Mouse (Mus musculus): ENCODE results near the gene Lhx8. TPM values are rescaled to one million over a fixed set of nuclear protein-coding genes. Genes with fewer than 3 reads are reported as not detected.

The Lhx8 gene
- total and polyA plus RNA-seq, 3 experiments = not detected

GRCm38 (mm10) chr3:154372688-154373087 lies 42.2 kb upstream of the Lhx8 start:
- Histone ChIP-seq H3K9me3 (replicated peaks; ENCODE audit: low read length) (peaks cover 3% of the 10 kb centered on the region), H3K9ac (ENCODE audit: insufficient read depth, low read depth) (no peak overlapping the region), H3K4me1 (ENCODE audit: control insufficient read depth in 1 of 2, insufficient read depth in 2 of 2) (0 out of 4 replicates have a peak, but pooled peaks cover 0 to 2% of the 10 kb centered on the region in 2 experiments), H3K4me3 (replicated peaks in 1 of 3; ENCODE audit: low read depth in 2 of 3, low read length in 2 of 3, poor library complexity in 1 of 3) (no peak overlapping the region), H3K4me2 (ENCODE audit: insufficient read depth, low read depth, poor library complexity, severe bottlenecking) (no peak overlapping the region), H3K27me3 (replicated peaks) (no peaks in the 10 kb centered on the region), H3K79me2 (replicated peaks; ENCODE audit: control insufficient read depth, extremely low read depth, insufficient read depth, poor library complexity, severe bottlenecking) (no peaks in the 10 kb centered on the region), H3K36me3 (replicated peaks in 1 of 2; ENCODE audit: control insufficient read depth in 1 of 2, insufficient read depth in 1 of 2, low read length in 1 of 2) (no peaks in the 10 kb centered on the region), H3K27ac (ENCODE audit: insufficient read depth, low read depth) (no peak overlapping the region)
- TF ChIP-seq SMC3 (IDR thresholded peaks at IDR 0.05; ENCODE audit: low read depth, low read length) (no peak), NELFE (IDR thresholded peaks at IDR 0.05; ENCODE audit: low read depth, low read length) (no peak), MAFK (IDR thresholded peaks at IDR 0.05; ENCODE audit: insufficient replicate concordance, low read length) (no peak), JUND (conservative IDR thresholded peaks at IDR 0.05; ENCODE audit: low read depth, low read length) (no peak), CHD2 (IDR thresholded peaks at IDR 0.05; ENCODE audit: low read length) (no peak), IRF4 (IDR thresholded peaks at IDR 0.05; ENCODE audit: low read depth, low read length) (no peak)
- in situ Hi-C loops (cut with MboI; ENCODE audit: low pct_ligation_motif_present, low pct_unique_long_range_greater_than_20kb, low sequenced_read_pairs) = no loop called here
- DNase-seq (ENCODE audit: extremely low read depth) = no peak
- dilution Hi-C loops (cut with MboI; ENCODE audit: extremely low pct_ligation_motif_present, extremely low pct_unique_long_range_greater_than_20kb, low sequenced_read_pairs) = no loop called here

- H3K4me1 ChIP-seq (ENCODE audit: control insufficient read depth in 1 of 2, insufficient read depth in 2 of 2) = peaks cover 0 to 10% of the 10 kb centered on the region in 2 experiments; a peak in 2 of 4 replicates
- no peak overlapping the region for H3K4me3 ChIP-seq (replicated peaks in 1 of 3; ENCODE audit: low read depth in 2 of 3, low read length in 2 of 3, poor library complexity in 1 of 3)
- DNase-seq (ENCODE audit: extremely low read depth) = no peak
- TF ChIP-seq E2F4 (IDR thresholded peaks at IDR 0.05; ENCODE audit: insufficient replicate concordance, low read depth, low read length) (no peak), CHD2 (IDR thresholded peaks at IDR 0.05; ENCODE audit: low read length) (no peak), SIN3A (IDR thresholded peaks at IDR 0.05; ENCODE audit: low read length) (no peak), JUN (IDR thresholded peaks at IDR 0.05; ENCODE audit: insufficient read depth, low read depth, low read length) (no peak), ETS1 (conservative IDR thresholded peaks at IDR 0.05; ENCODE audit: low read depth, low read length) (no peak), GABPA (IDR thresholded peaks at IDR 0.05; ENCODE audit: insufficient replicate concordance, low read depth, low read length) (no peak), RCOR1 (conservative IDR thresholded peaks at IDR 0.05; ENCODE audit: low read depth, low read length) (no peak), MYC (IDR thresholded peaks at IDR 0.05; ENCODE audit: low read depth, low read length) (no peak), JUND (conservative IDR thresholded peaks at IDR 0.05; ENCODE audit: low read depth, low read length) (no peak), MXI1 (IDR thresholded peaks at IDR 0.05; ENCODE audit: low read depth, low read length) (no peak), POLR2AphosphoS2 (IDR thresholded peaks at IDR 0.05; ENCODE audit: low read depth, low read length) (no peak), POLR2A (IDR thresholded peaks at IDR 0.05; ENCODE audit: low read depth, low read length) (no peak), IRF4 (IDR thresholded peaks at IDR 0.05; ENCODE audit: low read depth, low read length) (no peak), NRF1 (IDR thresholded peaks at IDR 0.05; ENCODE audit: low read depth, low read length) (no peak), ZC3H11A (IDR thresholded peaks at IDR 0.05; ENCODE audit: low read depth, low read length) (no peak), TBP (conservative IDR thresholded peaks at IDR 0.05; ENCODE audit: low read depth, low read length) (no peak), PAX5 (IDR thresholded peaks at IDR 0.05; ENCODE audit: low read length) (no peak), EP300 (IDR thresholded peaks at IDR 0.05; ENCODE audit: low read length) (no peak)
- no peaks in the 10 kb centered on the region for H3K27me3 ChIP-seq (replicated peaks)
- peaks cover 3% of the 10 kb centered on the region for H3K9me3 ChIP-seq (replicated peaks; ENCODE audit: low read length)
- H3K36me3 ChIP-seq (replicated peaks in 1 of 2; ENCODE audit: control insufficient read depth in 1 of 2, insufficient read depth in 1 of 2, low read length in 1 of 2) = no peaks in the 10 kb centered on the region
- no peaks in the 10 kb centered on the region for H3K79me2 ChIP-seq (replicated peaks; ENCODE audit: control insufficient read depth, extremely low read depth, insufficient read depth, poor library complexity, severe bottlenecking)
- no peak overlapping the region for H3K27ac ChIP-seq (ENCODE audit: insufficient read depth, low read depth)
- in situ Hi-C loops (cut with MboI; ENCODE audit: low pct_ligation_motif_present, low pct_unique_long_range_greater_than_20kb, low sequenced_read_pairs) = no loop called here
- no peak overlapping the region for H3K9ac ChIP-seq (ENCODE audit: insufficient read depth, low read depth)
- dilution Hi-C loops (cut with MboI; ENCODE audit: extremely low pct_ligation_motif_present, extremely low pct_unique_long_range_greater_than_20kb, low sequenced_read_pairs) = no loop called here
- no peak overlapping the region for H3K4me2 ChIP-seq (ENCODE audit: insufficient read depth, low read depth, poor library complexity, severe bottlenecking)
These were observed 36.9 kb upstream of the Lhx8 start for GRCm38 (mm10) chr3:154367327-154367726.
